Mouse (Mus musculus): Measurements from ENCODE around the gene Ccdc9b. TPM values are rescaled to one million over a fixed set of nuclear protein-coding genes. Genes with fewer than 3 reads are reported as not detected.

Ccdc9b gene
- total RNA-seq (2014; fragmentation: Nextera tagmentation) (0.92 and 2.3 TPM in 2 replicates), total RNA-seq (2017) (0.26 and 0.82 TPM in 2 replicates)

DNA sequence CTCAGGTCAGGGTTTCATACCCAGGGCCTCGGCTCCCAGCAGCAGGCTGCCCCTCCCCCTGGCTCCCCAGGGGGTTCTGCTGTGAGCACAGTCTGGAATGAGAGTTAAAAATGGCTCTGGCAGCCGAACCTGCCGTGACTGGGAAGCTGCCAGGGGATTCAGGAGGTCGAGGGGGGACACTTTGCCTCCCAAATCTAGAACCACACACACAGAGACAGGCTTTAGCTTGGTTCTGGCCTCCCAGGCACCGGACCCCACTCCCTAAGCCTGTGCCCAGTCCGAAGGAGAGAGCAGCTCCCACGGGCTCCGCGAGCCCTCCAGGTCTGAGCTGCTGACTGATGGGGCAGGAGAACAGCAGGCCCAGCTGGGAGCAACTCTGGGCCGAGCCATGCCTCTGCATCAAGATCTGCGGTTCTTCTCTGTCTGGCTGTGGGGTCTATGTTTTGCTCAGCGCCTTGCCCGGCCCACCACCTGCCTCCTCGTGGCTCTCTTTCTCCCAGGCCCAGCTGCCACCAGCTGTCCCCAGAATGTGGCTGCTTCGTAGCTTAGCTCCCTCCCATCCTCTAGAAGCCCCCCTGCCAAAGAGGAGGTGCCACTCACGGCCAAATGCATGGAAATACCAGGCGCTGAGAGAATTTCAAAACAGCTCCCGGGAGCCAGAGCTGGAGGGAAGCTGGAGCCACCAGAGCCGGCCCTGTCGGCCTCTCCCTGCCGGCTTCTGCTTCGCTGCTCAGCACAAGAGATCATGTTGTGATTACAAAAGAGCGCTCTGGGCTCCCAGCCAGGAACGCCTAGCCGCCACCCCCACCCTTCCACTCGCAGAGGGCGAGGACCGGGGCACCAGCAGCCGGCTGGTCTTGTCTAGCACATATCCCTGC, at the start of gene Ccdc9b:
Gene Ccdc9b, minus strand, starts transcription at position 756 of the 878 bp plus-strand sequence.
- ATAC-seq (replicated peaks; ENCODE audit: poor library complexity, severe bottlenecking): peak; percentile 70

GRCm38 (mm10) chr2:118810861-118811260, 48.4 kb upstream of the Ccdc9b start:
- ATAC-seq (replicated peaks; ENCODE audit: poor library complexity, severe bottlenecking): no peak

DNA sequence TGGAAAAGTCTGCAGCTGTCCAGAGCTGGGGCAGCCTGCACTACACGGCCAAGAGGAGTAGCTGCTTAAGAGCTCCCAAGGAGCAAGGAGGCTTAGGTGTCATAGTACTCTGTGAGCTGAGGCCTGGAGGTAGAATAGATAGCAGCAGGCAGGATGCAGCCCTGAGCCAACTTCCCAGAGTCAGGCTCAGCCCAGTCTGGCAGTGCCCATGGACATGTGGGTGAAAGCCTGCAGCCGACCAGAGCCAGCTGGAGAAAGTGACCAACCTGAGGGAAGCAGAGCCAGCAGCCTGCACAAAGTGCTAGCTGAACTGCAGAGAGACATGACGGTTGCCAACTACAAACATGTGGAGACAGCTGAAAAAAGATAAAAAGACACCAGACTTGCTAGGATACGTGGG, 44.4 kb upstream of the Ccdc9b start:
- no peak for ATAC-seq (replicated peaks; ENCODE audit: poor library complexity, severe bottlenecking)

GRCm38 (mm10) chr2:118805756-118806155, 43.3 kb upstream of the Ccdc9b start:
- ATAC-seq (replicated peaks; ENCODE audit: poor library complexity, severe bottlenecking): no peak

- no peak for ATAC-seq (replicated peaks; ENCODE audit: poor library complexity, severe bottlenecking)
Measured at GRCm38 (mm10) chr2:118805137-118805536, 42.7 kb upstream of the Ccdc9b start.

- ATAC-seq (replicated peaks; ENCODE audit: poor library complexity, severe bottlenecking): peak; percentile 100
Measured at GRCm38 (mm10) chr2:118804474-118804873, 42.0 kb upstream of the Ccdc9b start.

GRCm38 (mm10) chr2:118802542-118803118, 40.2 kb upstream of the Ccdc9b start:
- ATAC-seq (replicated peaks; ENCODE audit: poor library complexity, severe bottlenecking): no peak

GRCm38 (mm10) chr2:118793636-118794035, 31.2 kb upstream of the Ccdc9b start:
- ATAC-seq (replicated peaks; ENCODE audit: poor library complexity, severe bottlenecking): peak; percentile 29

- ATAC-seq (replicated peaks; ENCODE audit: poor library complexity, severe bottlenecking): no peak
Measured at GRCm38 (mm10) chr2:118792259-118792613, 29.8 kb upstream of the Ccdc9b start.

DNA sequence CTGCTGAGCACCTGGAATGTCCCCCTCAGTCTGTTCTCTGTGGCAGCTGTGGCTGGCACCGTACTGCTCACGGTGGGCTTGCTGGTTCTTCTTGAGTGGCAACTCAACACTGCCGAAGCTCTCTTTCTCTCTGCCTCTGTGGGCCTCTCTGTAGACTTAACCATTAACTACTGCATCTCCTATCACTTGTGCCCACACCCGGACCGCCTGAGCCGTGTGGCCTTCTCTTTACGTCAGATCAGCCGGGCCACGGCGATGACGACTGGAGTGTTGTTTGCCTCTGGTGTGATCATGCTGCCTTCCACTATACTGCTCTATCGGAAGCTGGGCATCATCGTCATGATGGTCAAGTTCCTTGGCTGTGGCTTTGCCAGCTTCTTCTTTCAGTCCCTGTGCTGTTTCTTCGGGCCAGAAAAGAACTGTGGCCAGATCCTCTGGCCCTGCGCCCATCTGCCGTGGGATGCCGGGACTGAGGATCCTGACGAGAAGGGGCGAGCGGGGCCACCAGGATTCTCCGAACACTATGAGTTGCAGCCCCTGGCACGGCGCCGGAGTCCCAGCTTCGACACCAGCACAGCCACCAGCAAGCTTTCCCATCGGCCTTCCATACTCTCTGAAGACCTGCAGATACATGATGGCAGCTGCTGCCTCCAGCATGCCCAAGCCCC, 29.3 kb upstream of the Ccdc9b start:
- no peak for ATAC-seq (replicated peaks; ENCODE audit: poor library complexity, severe bottlenecking)

GRCm38 (mm10) chr2:118790551-118791525, 28.4 kb upstream of the Ccdc9b start:
- peak; percentile 76 for ATAC-seq (replicated peaks; ENCODE audit: poor library complexity, severe bottlenecking)

DNA sequence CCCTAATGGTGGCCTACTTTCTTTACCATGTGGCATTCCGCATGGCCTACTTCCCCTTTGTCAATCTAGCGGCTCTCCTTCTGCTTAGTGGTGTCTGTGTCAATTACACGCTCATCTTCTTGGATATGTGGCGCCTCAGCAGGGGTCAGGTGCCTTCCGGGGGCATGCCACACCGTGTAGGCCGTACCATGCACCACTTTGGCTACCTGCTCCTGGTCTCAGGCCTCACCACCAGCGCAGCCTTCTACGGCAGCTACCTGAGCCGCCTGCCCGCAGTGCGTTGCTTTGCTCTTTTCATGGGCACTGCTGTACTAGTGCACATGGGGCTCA, 27.7 kb upstream of the Ccdc9b start:
- ATAC-seq (replicated peaks; ENCODE audit: poor library complexity, severe bottlenecking): peak; percentile 9; the same call in 1 of the 2 replicates

GRCm38 (mm10) chr2:118789501-118789900, 27.0 kb upstream of the Ccdc9b start:
- no peak for ATAC-seq (replicated peaks; ENCODE audit: poor library complexity, severe bottlenecking)

- ATAC-seq (replicated peaks; ENCODE audit: poor library complexity, severe bottlenecking): no peak
Measured at GRCm38 (mm10) chr2:118786525-118786924, 24.1 kb upstream of the Ccdc9b start.

DNA sequence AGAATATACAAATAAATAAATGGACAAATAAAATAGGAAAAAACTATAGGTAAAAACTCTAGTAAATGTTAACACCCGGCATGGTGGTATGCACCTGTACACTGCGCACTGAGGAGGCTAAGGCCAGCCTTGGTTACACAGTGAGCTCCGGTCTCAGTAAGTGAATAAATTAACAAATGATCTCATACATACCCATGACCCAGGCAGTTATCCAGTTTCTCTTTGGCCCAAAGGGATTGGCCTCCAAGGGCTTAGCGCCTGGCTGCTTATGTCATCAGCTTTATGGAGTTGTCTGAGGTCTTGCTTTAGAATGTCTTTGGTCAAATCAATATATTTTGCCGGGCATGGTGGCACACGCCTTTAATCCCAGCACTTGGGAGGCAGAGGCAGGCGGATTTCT, 21.2 kb upstream of the Ccdc9b start:
- ATAC-seq (replicated peaks; ENCODE audit: poor library complexity, severe bottlenecking): no peak

DNA sequence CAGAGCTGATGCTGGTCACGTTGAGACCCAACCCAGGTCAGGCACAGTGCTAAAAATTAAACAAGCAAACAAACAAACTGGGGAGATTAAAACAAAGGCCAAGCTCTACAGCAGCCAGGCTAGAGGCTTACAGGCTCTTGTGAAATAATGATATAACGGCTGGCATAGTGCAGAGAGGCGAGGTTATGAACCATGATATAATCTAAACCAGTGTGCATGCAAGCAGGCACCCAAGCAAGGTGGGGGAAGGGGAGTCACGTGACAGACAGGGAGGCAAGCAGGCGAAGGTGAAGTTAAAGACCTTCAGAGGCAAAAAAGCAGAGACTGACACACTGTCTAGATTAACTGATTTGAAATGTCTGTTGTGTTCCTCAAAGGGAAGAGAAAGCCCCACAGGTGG, 20.6 kb upstream of the Ccdc9b start:
- ATAC-seq (replicated peaks; ENCODE audit: poor library complexity, severe bottlenecking): no peak

DNA sequence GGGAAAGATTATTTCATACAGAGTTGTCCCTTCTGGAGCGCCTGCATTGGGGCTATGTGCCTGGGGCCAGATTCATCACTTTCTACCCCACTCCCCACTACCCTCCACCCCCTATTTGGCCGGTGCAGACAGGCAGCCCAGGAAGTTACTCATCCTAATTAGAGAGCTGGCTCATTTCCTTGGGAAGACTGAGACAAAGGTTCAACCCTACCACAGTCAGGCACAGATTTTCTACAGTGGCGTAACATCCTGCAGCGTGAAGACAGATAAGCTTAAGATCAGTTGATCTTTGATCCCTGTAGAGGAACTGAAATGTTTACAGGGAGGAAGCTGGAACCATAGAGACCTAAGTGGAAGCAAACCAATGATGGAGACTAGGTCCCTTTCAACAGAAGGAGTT, 19.8 kb upstream of the Ccdc9b start:
- ATAC-seq (replicated peaks; ENCODE audit: poor library complexity, severe bottlenecking): no peak; the same call in 1 of the 2 replicates

DNA sequence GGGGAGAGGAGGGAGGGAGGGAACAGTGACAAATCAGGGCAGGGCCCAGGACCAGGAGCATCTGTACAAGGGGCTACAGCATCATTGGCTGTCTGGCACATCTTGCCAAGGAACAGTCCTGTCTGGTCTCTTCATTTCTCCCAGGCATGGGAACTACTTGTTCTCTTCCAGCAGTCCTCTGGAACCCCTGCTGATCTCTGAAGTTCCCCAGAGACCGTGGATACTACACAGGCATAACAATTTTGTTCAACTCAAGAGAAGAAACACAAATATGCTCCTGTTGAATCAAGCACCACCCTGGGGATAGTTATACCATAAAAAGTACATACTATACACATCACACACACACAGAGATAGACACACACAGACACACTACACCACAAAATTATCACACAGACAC, 18.7 kb upstream of the Ccdc9b start:
- no peak for ATAC-seq (replicated peaks; ENCODE audit: poor library complexity, severe bottlenecking)

- peak; percentile 94 for ATAC-seq (replicated peaks; ENCODE audit: poor library complexity, severe bottlenecking)
Measured at GRCm38 (mm10) chr2:118779504-118780480, 17.3 kb upstream of the Ccdc9b start, which contains the start of gene Disp2. Disp2 (plus strand) TSS chr2:118779719.

Measured in granulocyte monocyte progenitor cell, adult 5-6 weeks (primary cell).